In genomic region chr4:57567666-57568206, GRCm38 (mm10) we compare ENCODE assay signal across 7 mouse cellular contexts. TPM values are rescaled to one million over a fixed set of nuclear protein-coding genes. Genes with fewer than 3 reads are reported as not detected.
DNase-seq lines count a peak whose midpoint lies in the region; ATAC-seq lines count a peak whose summit lies in the region.

Gene Pakap, plus strand, starts transcription at chr4:57568179.

- no peaks in the 10 kb centered on the region for H3K36me3 ChIP-seq in embryonic facial prominence, embryonic 12.5 days
- no peaks in the 10 kb centered on the region for H3K36me3 ChIP-seq in heart, embryonic 10.5 days
- no peaks in the 10 kb centered on the region for H3K36me3 ChIP-seq in liver, embryonic 15.5 days (replicated peaks)

- WGBS in embryonic facial prominence, embryonic 12.5 days, result under 1% methylated on average over 50 of the region's 51 CpGs
- WGBS in heart, embryonic 10.5 days, result under 1% methylated on average over 51 of the region's 51 CpGs
- WGBS in liver, embryonic 15.5 days (ENCODE audit: insufficient replicate concordance), result under 1% methylated on average over 51 of the region's 51 CpGs

- peak; percentile 39 to 42 for DNase-seq in adrenal gland, postnatal 4 days (ENCODE audit: low spot score in 2 of 2)
- peak; percentile 87 for DNase-seq in heart, embryonic 10.5 days (ENCODE audit: low spot score)
- DNase-seq in kidney, postnatal 4 days, result peak; percentile 74 to 81
- peak; percentile 52 for DNase-seq in ovary, adult 18-20 months (ENCODE audit: low spot score)
- DNase-seq in urinary bladder, postnatal 10 days (ENCODE audit: low spot score), result peak; percentile 17

- ATAC-seq in embryonic facial prominence, embryonic 12.5 days (ENCODE audit: insufficient number of reproducible peaks, insufficient read depth, low FRiP score, low TSS enrichment), result peak; percentile 74
- no peak for ATAC-seq in liver, embryonic 15.5 days (ENCODE audit: insufficient read depth)

- no peaks in the 10 kb centered on the region for H3K27me3 ChIP-seq in embryonic facial prominence, embryonic 12.5 days
- peaks cover 5% of the 10 kb centered on the region; the same call in 1 of the 2 replicates for H3K27me3 ChIP-seq in heart, embryonic 10.5 days (ENCODE audit: insufficient read depth, poor library complexity, severe bottlenecking)
- H3K27me3 ChIP-seq in liver, embryonic 15.5 days, result peaks cover 26% of the 10 kb centered on the region

- H3K9ac ChIP-seq in embryonic facial prominence, embryonic 12.5 days, result peak within 1 kb of the TSS; percentile 73
- no peak within 1 kb of the TSS for H3K9ac ChIP-seq in liver, embryonic 15.5 days

- H3K4me1 ChIP-seq in embryonic facial prominence, embryonic 12.5 days, result peaks cover 23% of the 10 kb centered on the region
- H3K4me1 ChIP-seq in heart, embryonic 10.5 days, result peaks cover 42% of the 10 kb centered on the region
- no peaks in the 10 kb centered on the region for H3K4me1 ChIP-seq in liver, embryonic 15.5 days (replicated peaks)

- peak within 1 kb of the TSS; percentile 92 for H3K27ac ChIP-seq in embryonic facial prominence, embryonic 12.5 days
- peak within 1 kb of the TSS; percentile 98 for H3K27ac ChIP-seq in heart, embryonic 10.5 days
- no peak within 1 kb of the TSS for H3K27ac ChIP-seq in liver, embryonic 15.5 days (replicated peaks)

- peak within 1 kb of the TSS; percentile 66 for H3K4me2 ChIP-seq in embryonic facial prominence, embryonic 12.5 days (replicated peaks)
- peak within 1 kb of the TSS; percentile 41 for H3K4me2 ChIP-seq in liver, embryonic 15.5 days

- no peaks in the 10 kb centered on the region for H3K9me3 ChIP-seq in embryonic facial prominence, embryonic 12.5 days
- H3K9me3 ChIP-seq in heart, embryonic 10.5 days, result no peaks in the 10 kb centered on the region
- no peaks in the 10 kb centered on the region for H3K9me3 ChIP-seq in liver, embryonic 15.5 days (replicated peaks)

- peak within 1 kb of the TSS; percentile 53 for H3K4me3 ChIP-seq in embryonic facial prominence, embryonic 12.5 days
- peak within 1 kb of the TSS; percentile 81 for H3K4me3 ChIP-seq in heart, embryonic 10.5 days
- H3K4me3 ChIP-seq in liver, embryonic 15.5 days (replicated peaks), result peak within 1 kb of the TSS; percentile 28

RNA-seq across cellular contexts. Expression of gene Pakap, which starts in this region (rescaled TPM):
- total RNA-seq in adrenal gland, postnatal 4 days (2021), result 10 to 100 TPM; 56.9 to 65.9 TPM
- polyA plus RNA-seq in embryonic facial prominence, embryonic 12.5 days (2016; fragmentation: Nextera tagmentation; extraction: Ambion mirVana), result 42.5 TPM in 2 replicates
- 53.0 and 72.5 TPM in 2 replicates for polyA plus RNA-seq in heart, embryonic 10.5 days (2016; fragmentation: Nextera tagmentation; extraction: Ambion mirVana)
- polyA plus RNA-seq in liver, embryonic 15.5 days (2015; fragmentation: Nextera tagmentation; extraction: Ambion mirVana), result 1.4 and 1.6 TPM in 2 replicates

Comparison
In these comparisons a context has a peak if more than half of its experiments do, and no peak if none do; other contexts are left out.
1. RNA of gene Pakap (polyA plus RNA-seq): 53.0 to 72.5 TPM in heart, embryonic 10.5 days and 42.5 TPM in embryonic facial prominence, embryonic 12.5 days; 1.4 to 1.6 TPM in liver, embryonic 15.5 days; every median in the first group is over 10 times any median in the second.
2. DNase-seq: peak in every context shown above with its lines; median percentile 87 in heart, embryonic 10.5 days; 78 in kidney, postnatal 4 days; 52 in ovary, adult 18-20 months; 40 in adrenal gland, postnatal 4 days; 17 in urinary bladder, postnatal 10 days.
3. H3K4me3 ChIP-seq: peak in every context shown above with its lines; median percentile 81 in heart, embryonic 10.5 days; 53 in embryonic facial prominence, embryonic 12.5 days; 28 in liver, embryonic 15.5 days.